Mouse (Mus musculus) embryonic facial prominence, embryonic 11.5 days (tissue): Measurements from ENCODE around the gene Dchs1. TPM values are rescaled to one million over a fixed set of nuclear protein-coding genes. Genes with fewer than 3 reads are reported as not detected.

Experiments used
- ATAC-seq: fragments of 200-750 bp; cut with Nextera tagmentation; replicated peaks from 2 replicates; pipeline ENCODE4 v1.8.0; 2017; ENCODE audit warnings: low read depth; ENCODE audit not compliant: insufficient number of reproducible peaks, low FRiP score, low TSS enrichment
- DNase-seq: peaks from one replicate; pipeline ENCODE4 v3.0.0-alpha.2; 2015; ENCODE audit warnings: low spot score
- H3K27ac ChIP-seq: fragments of 300-500 bp; sonication (generic); replicated peaks from 2 replicates; pipeline ENCODE4 v1.5.1; 2014; ENCODE audit warnings: mild to moderate bottlenecking, low read depth, low read length, control low read depth
- H3K27me3 ChIP-seq: fragments of 300-500 bp; sonication (generic); 2 replicates; pipeline ENCODE4 v1.6.1; 2014; ENCODE audit warnings: mild to moderate bottlenecking, low read length, moderate library complexity, mixed read lengths; ENCODE audit not compliant: control insufficient read depth, insufficient read depth
- H3K36me3 ChIP-seq: fragments of 300-500 bp; sonication (generic); replicated peaks from 2 replicates; pipeline ENCODE4 v1.6.1; 2014; ENCODE audit warnings: low read depth, mild to moderate bottlenecking, low read length, moderate library complexity, mixed read lengths; ENCODE audit not compliant: control insufficient read depth, insufficient read depth
- H3K4me1 ChIP-seq: fragments of 300-500 bp; sonication (generic); 2 replicates; pipeline ENCODE4 v1.6.1; 2014; ENCODE audit warnings: low read length, mixed read lengths; ENCODE audit not compliant: control insufficient read depth, insufficient read depth
- H3K4me2 ChIP-seq: fragments of 300-500 bp; sonication (generic); 2 replicates; pipeline ENCODE4 v1.6.1; 2014; ENCODE audit warnings: low read depth, mild to moderate bottlenecking, control low read depth, low read length, moderate library complexity
- H3K4me3 ChIP-seq: fragments of 300-500 bp; sonication (generic); 2 replicates; pipeline ENCODE4 v1.5.1; 2014; ENCODE audit warnings: low read depth, low read length, control low read depth
- H3K9ac ChIP-seq: fragments of 300-500 bp; sonication (generic); replicated peaks from 2 replicates; pipeline ENCODE4 v1.6.1; 2014; ENCODE audit warnings: mild to moderate bottlenecking, control low read depth, low read length
- H3K9me3 ChIP-seq: fragments of 300-500 bp; sonication (generic); replicated peaks from 2 replicates; pipeline ENCODE4 v1.6.1; 2016; ENCODE audit warnings: mild to moderate bottlenecking, low read length, inconsistent platforms, mixed read lengths; ENCODE audit not compliant: control insufficient read depth
- WGBS: fragments of 180-500 bp; shearing (Covaris S2); extraction: QIAGEN DNeasy Blood & Tissue Kit; methylation state at CpG from one replicate; pipeline ENCODE4 v1.1.7; 2014; 5-methylcytosine and 5-hydroxymethylcytosine counted together
- polyA plus RNA-seq: library from polyadenylated mRNA; unstranded; fragments of >200 nt; fragmentation: Nextera tagmentation; extraction: Ambion mirVana; gene quantifications from 2 replicates; pipeline ENCODE4 v1.2.1, GENCODE M21; 2014

Dchs1 gene
- polyA plus RNA-seq, 1 experiment from 2014 or later = 18.5 TPM

GRCm38 (mm10) chr7:105810280-105810876, 22.9 kb upstream of the Dchs1 start:
- DNase-seq = no peak
- Histone ChIP-seq H3K9ac (peak overlapping the region; percentile 69), H3K9me3 (no peaks in the 10 kb centered on the region), H3K4me2 (peak overlapping the region; percentile 67), H3K4me3 (peak overlapping the region; percentile 57), H3K36me3 (peaks cover 10% of the 10 kb centered on the region; the same call in 1 of the 2 replicates), H3K27me3 (no peaks in the 10 kb centered on the region), H3K27ac (peak overlapping the region; percentile 36; the same call in 1 of the 2 replicates), H3K4me1 (peaks cover 3% of the 10 kb centered on the region; the same call in 1 of the 2 replicates)
- WGBS = 5% methylated on average over 37 of the region's 37 CpGs
- peak; percentile 73 for ATAC-seq

GRCm38 (mm10) chr7:105809836-105810235, 22.4 kb upstream of the Dchs1 start:
- Histone ChIP-seq H3K4me1 (peaks cover 3% of the 10 kb centered on the region; the same call in 1 of the 2 replicates), H3K27me3 (no peaks in the 10 kb centered on the region), H3K27ac (no peak overlapping the region), H3K4me2 (peak overlapping the region; percentile 67), H3K9me3 (no peaks in the 10 kb centered on the region), H3K9ac (peak overlapping the region; percentile 69), H3K36me3 (peaks cover 10% of the 10 kb centered on the region; the same call in 1 of the 2 replicates), H3K4me3 (peak overlapping the region; percentile 57)
- ATAC-seq (no peak), DNase-seq (no peak)
- WGBS = 89% methylated on average over 7 of the region's 7 CpGs

DNA sequence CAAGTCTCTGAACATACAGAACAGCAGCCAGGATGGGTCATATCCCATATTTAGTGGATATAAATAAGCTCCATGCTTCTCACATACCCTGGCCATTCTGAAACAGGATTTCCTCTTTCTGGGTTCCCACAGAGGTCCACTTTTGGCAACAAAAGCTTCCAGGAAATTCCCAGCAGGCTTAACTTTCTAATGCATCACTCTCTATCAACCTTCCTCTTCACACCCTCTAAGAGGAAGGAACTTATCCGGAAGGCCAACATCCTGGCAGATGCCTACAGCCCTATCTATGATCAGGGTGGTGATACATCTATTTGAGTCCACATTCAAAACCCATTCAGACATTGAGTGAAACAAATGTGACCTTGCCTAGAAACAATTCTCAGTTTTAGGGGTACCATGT, 20.9 kb upstream of the Dchs1 start:
- H3K27me3 ChIP-seq = no peaks in the 10 kb centered on the region
- no peak overlapping the region for H3K4me3 ChIP-seq
- DNase-seq (no peak), ATAC-seq (no peak)
- no peak overlapping the region for H3K27ac ChIP-seq
- no peaks in the 10 kb centered on the region for H3K9me3 ChIP-seq
- no peak overlapping the region for H3K9ac ChIP-seq
- peaks cover 10% of the 10 kb centered on the region; the same call in 1 of the 2 replicates for H3K36me3 ChIP-seq
- H3K4me1 ChIP-seq = peaks cover 3% of the 10 kb centered on the region; the same call in 1 of the 2 replicates
- 93% methylated on average over 1 of the region's 1 CpGs for WGBS
- no peak overlapping the region for H3K4me2 ChIP-seq

DNA sequence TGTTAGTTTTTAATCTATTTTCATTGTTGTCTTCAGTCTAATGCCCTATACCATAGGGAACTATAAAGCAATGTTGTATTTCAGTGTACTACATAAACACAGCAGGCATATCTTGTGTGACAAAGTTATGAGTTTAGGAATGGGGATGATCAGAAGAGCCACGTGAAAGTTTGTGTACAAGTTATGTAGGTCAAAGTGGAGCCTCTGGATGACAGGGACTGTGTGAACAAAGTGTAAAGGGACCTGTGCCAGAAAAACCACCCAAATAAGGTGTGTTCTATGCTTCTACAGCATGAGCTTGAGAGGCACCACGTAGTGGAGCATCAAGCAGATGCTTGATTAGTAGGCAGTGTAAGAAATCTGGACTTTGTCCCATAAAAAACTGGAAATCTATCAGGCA, 19.3 kb upstream of the Dchs1 start:
- no peak for DNase-seq
- Histone ChIP-seq H3K4me2 (no peak overlapping the region), H3K27me3 (no peaks in the 10 kb centered on the region), H3K36me3 (peaks cover 10% of the 10 kb centered on the region; the same call in 1 of the 2 replicates), H3K9ac (no peak overlapping the region), H3K4me1 (peaks cover 3% of the 10 kb centered on the region; the same call in 1 of the 2 replicates), H3K27ac (no peak overlapping the region), H3K9me3 (no peaks in the 10 kb centered on the region), H3K4me3 (no peak overlapping the region)
- ATAC-seq = no peak
- 74% methylated on average over 2 of the region's 2 CpGs for WGBS

GRCm38 (mm10) chr7:105806125-105806524, 18.7 kb upstream of the Dchs1 start:
- Histone ChIP-seq H3K27me3 (no peaks in the 10 kb centered on the region), H3K4me1 (peaks cover 3% of the 10 kb centered on the region; the same call in 1 of the 2 replicates), H3K4me3 (no peak overlapping the region), H3K9ac (no peak overlapping the region), H3K9me3 (no peaks in the 10 kb centered on the region), H3K4me2 (no peak overlapping the region), H3K36me3 (peaks cover 10% of the 10 kb centered on the region; the same call in 1 of the 2 replicates), H3K27ac (no peak overlapping the region)
- 76% methylated on average over 5 of the region's 5 CpGs for WGBS
- no peak for DNase-seq
- ATAC-seq = no peak

DNA sequence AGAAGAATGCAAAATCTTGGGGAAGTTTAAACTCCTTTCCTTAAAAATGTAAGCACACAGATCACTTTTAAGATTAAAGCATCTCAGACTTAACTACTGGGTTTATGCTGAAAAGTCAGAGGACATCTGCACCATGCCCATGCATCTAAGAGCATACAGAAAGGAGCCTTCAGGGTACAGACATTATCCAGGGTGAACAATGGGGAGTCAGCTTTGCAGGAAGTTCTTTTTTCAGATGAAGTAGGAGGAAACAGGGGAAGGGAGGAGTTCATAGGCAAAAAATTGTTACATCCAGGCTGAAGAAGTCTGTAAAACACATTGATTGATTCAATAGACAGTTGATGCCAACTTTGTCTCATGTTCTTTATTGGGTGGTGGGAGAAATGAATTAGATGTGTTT, 16.0 kb upstream of the Dchs1 start:
- no peak for ATAC-seq
- Histone ChIP-seq H3K27ac (no peak overlapping the region), H3K4me1 (no peaks in the 10 kb centered on the region), H3K4me2 (no peak overlapping the region), H3K4me3 (no peak overlapping the region), H3K9me3 (no peaks in the 10 kb centered on the region), H3K27me3 (no peaks in the 10 kb centered on the region), H3K9ac (no peak overlapping the region), H3K36me3 (no peaks in the 10 kb centered on the region)
- DNase-seq = no peak

DNA sequence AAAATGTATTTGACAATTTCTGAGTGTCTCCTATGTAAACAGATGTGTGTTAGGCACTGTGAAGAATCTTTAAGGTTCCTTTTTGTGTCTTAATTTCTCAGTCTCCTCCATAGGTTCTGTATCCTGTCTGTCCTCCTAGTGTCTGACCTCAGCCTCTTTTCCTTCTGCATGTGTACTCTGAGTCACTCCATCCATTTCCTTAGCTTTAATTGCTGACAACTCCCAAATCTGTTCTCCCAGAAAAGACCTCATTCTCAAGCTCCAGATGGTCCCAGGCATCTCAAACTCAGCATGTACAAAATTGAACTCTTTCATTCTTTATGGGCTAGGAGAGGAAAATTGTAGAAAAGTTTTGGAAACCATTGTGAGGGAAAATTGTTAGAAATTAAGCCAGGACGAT, 15.3 kb upstream of the Dchs1 start:
- ATAC-seq = no peak
- WGBS = 45% methylated on average over 1 of the region's 1 CpGs
- Histone ChIP-seq H3K9ac (no peak overlapping the region), H3K27ac (no peak overlapping the region), H3K4me3 (no peak overlapping the region), H3K27me3 (no peaks in the 10 kb centered on the region), H3K4me1 (no peaks in the 10 kb centered on the region), H3K9me3 (no peaks in the 10 kb centered on the region), H3K36me3 (no peaks in the 10 kb centered on the region), H3K4me2 (no peak overlapping the region)
- no peak for DNase-seq

- 56% methylated on average over 2 of the region's 2 CpGs for WGBS
- Histone ChIP-seq H3K27ac (no peak overlapping the region), H3K4me1 (no peaks in the 10 kb centered on the region), H3K27me3 (no peaks in the 10 kb centered on the region), H3K4me2 (no peak overlapping the region), H3K4me3 (no peak overlapping the region), H3K36me3 (no peaks in the 10 kb centered on the region), H3K9me3 (no peaks in the 10 kb centered on the region), H3K9ac (no peak overlapping the region)
- DNase-seq = no peak
- no peak for ATAC-seq
Measured at GRCm38 (mm10) chr7:105802312-105802711, 14.9 kb upstream of the Dchs1 start.
